Mouse (Mus musculus) limb, embryonic 12.5 days (tissue): ENCODE data around the gene Homer2. TPM values are rescaled to one million over a fixed set of nuclear protein-coding genes. Genes with fewer than 3 reads are reported as not detected.

Source experiments
- ATAC-seq: fragments of 200-750 bp; cut with Nextera tagmentation; 2 replicates; pipeline ENCODE4 v1.8.0; 2017; ENCODE audit warnings: low read depth, moderate TSS enrichment; ENCODE audit not compliant: insufficient number of reproducible peaks, insufficient read depth, low FRiP score, low TSS enrichment
- H3K27ac ChIP-seq: fragments of 300-500 bp; sonication (generic); 2 replicates; pipeline ENCODE4 v1.5.1; 2016; ENCODE audit warnings: mild to moderate bottlenecking, moderate library complexity
- H3K27me3 ChIP-seq: fragments of 300-500 bp; sonication (generic); 2 replicates; pipeline ENCODE4 v1.6.1; 2016; ENCODE audit warnings: mild to moderate bottlenecking, moderate library complexity
- H3K36me3 ChIP-seq: fragments of 300-500 bp; sonication (generic); 2 replicates; pipeline ENCODE4 v1.6.1; 2016; ENCODE audit warnings: mild to moderate bottlenecking, moderate library complexity
- H3K4me1 ChIP-seq: fragments of 300-500 bp; sonication (generic); replicated peaks from 2 replicates; pipeline ENCODE4 v1.6.1; 2016
- H3K4me2 ChIP-seq: fragments of 300-500 bp; sonication (generic); 2 replicates; pipeline ENCODE4 v1.6.1; 2016; ENCODE audit warnings: mild to moderate bottlenecking, moderate library complexity
- H3K4me3 ChIP-seq: fragments of 300-500 bp; sonication (generic); replicated peaks from 2 replicates; pipeline ENCODE4 v1.5.1; 2016; ENCODE audit warnings: mild to moderate bottlenecking
- H3K9ac ChIP-seq: fragments of 300-500 bp; sonication (generic); replicated peaks from 2 replicates; pipeline ENCODE4 v1.6.1; 2016; ENCODE audit warnings: mild to moderate bottlenecking, moderate library complexity
- H3K9me3 ChIP-seq: fragments of 300-500 bp; sonication (generic); 2 replicates; pipeline ENCODE4 v1.6.1; 2016; ENCODE audit warnings: mild to moderate bottlenecking, moderate library complexity
- WGBS: fragments of 180-500 bp; shearing (Covaris S2); methylation state at CpG from one replicate; pipeline ENCODE4 v1.1.7; 2016; 5-methylcytosine and 5-hydroxymethylcytosine counted together
- polyA plus RNA-seq: library from polyadenylated mRNA; unstranded; fragments of >200 nt; fragmentation: Nextera tagmentation; extraction: Ambion mirVana; gene quantifications from 2 replicates; pipeline ENCODE4 v1.2.1, GENCODE M21; 2016

The Homer2 gene
- polyA plus RNA-seq, 1 experiment from 2014 or later: 46.7 TPM

- ATAC-seq: no peak
- 75% methylated on average over 8 of the region's 8 CpGs for whole genome bisulfite sequencing
- no peak overlapping the region for H3K9ac ChIP-seq
These were observed 147.0 kb downstream of the Homer2 start for GRCm38 (mm10) chr7:81560101-81561049.

GRCm38 (mm10) chr7:81559231-81559980 is 147.9 kb downstream of the Homer2 start:
- WGBS: 84% methylated on average over 14 of the region's 14 CpGs

More at GRCm38 (mm10) chr7:81560101-81561049, 147.0 kb downstream of the Homer2 start:
- no peaks in the 10 kb centered on the region for H3K36me3 ChIP-seq
- no peak overlapping the region for H3K4me2 ChIP-seq
- H3K4me1 ChIP-seq: peaks cover 3% of the 10 kb centered on the region; the same call in 1 of the 2 replicates
- no peaks in the 10 kb centered on the region for H3K9me3 ChIP-seq
- H3K27me3 ChIP-seq: no peaks in the 10 kb centered on the region; the same call in 1 of the 2 replicates
- no peak overlapping the region for H3K27ac ChIP-seq
- H3K4me3 ChIP-seq: no peak overlapping the region

GRCm38 (mm10) chr7:81557985-81558360 is 149.4 kb downstream of the Homer2 start:
- H3K36me3 ChIP-seq: no peaks in the 10 kb centered on the region
- no peak overlapping the region for H3K4me2 ChIP-seq
- H3K4me3 ChIP-seq: no peak overlapping the region
- H3K27me3 ChIP-seq: no peaks in the 10 kb centered on the region; the same call in 1 of the 2 replicates
- ATAC-seq: no peak
- H3K9ac ChIP-seq: no peak overlapping the region
- WGBS: 69% methylated on average over 4 of the region's 4 CpGs
- H3K4me1 ChIP-seq: no peaks in the 10 kb centered on the region
- H3K27ac ChIP-seq: no peak overlapping the region
- no peaks in the 10 kb centered on the region for H3K9me3 ChIP-seq

More at GRCm38 (mm10) chr7:81559231-81559980, 147.9 kb downstream of the Homer2 start:
- no peak overlapping the region for H3K4me2 ChIP-seq
- H3K27ac ChIP-seq: no peak overlapping the region
- no peaks in the 10 kb centered on the region for H3K9me3 ChIP-seq
- no peaks in the 10 kb centered on the region; the same call in 1 of the 2 replicates for H3K27me3 ChIP-seq
- no peaks in the 10 kb centered on the region for H3K4me1 ChIP-seq
- H3K4me3 ChIP-seq: no peak overlapping the region
- no peaks in the 10 kb centered on the region for H3K36me3 ChIP-seq
- no peak overlapping the region for H3K9ac ChIP-seq
- ATAC-seq: no peak

- Histone ChIP-seq H3K4me3 (no peak overlapping the region), H3K9ac (no peak overlapping the region), H3K9me3 (no peaks in the 10 kb centered on the region), H3K4me1 (no peaks in the 10 kb centered on the region), H3K36me3 (no peaks in the 10 kb centered on the region), H3K27me3 (no peaks in the 10 kb centered on the region; the same call in 1 of the 2 replicates), H3K4me2 (no peak overlapping the region), H3K27ac (no peak overlapping the region)
- 86% methylated on average over 7 of the region's 7 CpGs for WGBS
- no peak for ATAC-seq
These were observed 149.9 kb downstream of the Homer2 start for GRCm38 (mm10) chr7:81557252-81557984.

- Histone ChIP-seq H3K9ac (no peak overlapping the region), H3K4me2 (no peak overlapping the region), H3K27ac (no peak overlapping the region), H3K9me3 (no peaks in the 10 kb centered on the region), H3K36me3 (no peaks in the 10 kb centered on the region), H3K4me3 (no peak overlapping the region), H3K4me1 (no peaks in the 10 kb centered on the region), H3K27me3 (no peaks in the 10 kb centered on the region; the same call in 1 of the 2 replicates)
- no peak for ATAC-seq
- 91% methylated on average over 4 of the region's 4 CpGs for WGBS
These were observed 150.5 kb downstream of the Homer2 start for GRCm38 (mm10) chr7:81556839-81557238.

- no peak for ATAC-seq
- no peak overlapping the region for H3K4me3 ChIP-seq
- WGBS: 75% methylated on average over 2 of the region's 2 CpGs
- H3K9ac ChIP-seq: no peak overlapping the region
- H3K9me3 ChIP-seq: no peaks in the 10 kb centered on the region
- H3K27ac ChIP-seq: no peak overlapping the region
- no peak overlapping the region for H3K4me2 ChIP-seq
- no peaks in the 10 kb centered on the region for H3K4me1 ChIP-seq
- no peaks in the 10 kb centered on the region for H3K27me3 ChIP-seq
- no peaks in the 10 kb centered on the region for H3K36me3 ChIP-seq
These were observed 153.0 kb downstream of the Homer2 start for GRCm38 (mm10) chr7:81554369-81554768.

GRCm38 (mm10) chr7:81553589-81553988 is 153.7 kb downstream of the Homer2 start:
- Histone ChIP-seq H3K9ac (no peak overlapping the region), H3K4me3 (no peak overlapping the region), H3K4me1 (no peaks in the 10 kb centered on the region), H3K27me3 (no peaks in the 10 kb centered on the region), H3K4me2 (no peak overlapping the region), H3K36me3 (no peaks in the 10 kb centered on the region), H3K9me3 (no peaks in the 10 kb centered on the region), H3K27ac (no peak overlapping the region)
- 65% methylated on average over 4 of the region's 4 CpGs for WGBS
- no peak for ATAC-seq

Other genes starting within 250 kb of the Homer2 start
- 0.09 and 0.44 TPM in 2 replicates for gene Ap3b2, start 213.6 kb downstream of the Homer2 start, polyA plus RNA-seq
- gene BC048679, start 209.2 kb downstream of the Homer2 start, polyA plus RNA-seq: not detected in 2 replicates
- gene Fsd2, start 140.6 kb downstream of the Homer2 start, polyA plus RNA-seq: 0.08 TPM in 1 of 2 replicates, not detected in the other
- gene Whamm, start 136.3 kb downstream of the Homer2 start, polyA plus RNA-seq: 4.0 and 4.5 TPM in 2 replicates
- 113 and 114 TPM in 2 replicates for gene Ramac, start 55.4 kb upstream of the Homer2 start, polyA plus RNA-seq
- gene 3110040N11Rik, start 82.0 kb upstream of the Homer2 start, polyA plus RNA-seq: 50.4 and 57.2 TPM in 2 replicates
- gene Btbd1, start 121.9 kb upstream of the Homer2 start, polyA plus RNA-seq: 76.7 and 83.8 TPM in 2 replicates
- not detected in 2 replicates for gene Gm10160, start 148.3 kb upstream of the Homer2 start, polyA plus RNA-seq
- 16.1 and 16.9 TPM in 2 replicates for gene Tm6sf1, start 151.5 kb upstream of the Homer2 start, polyA plus RNA-seq
- 35.0 and 37.8 TPM in 2 replicates for gene Hdgfl3, start 226.9 kb upstream of the Homer2 start, polyA plus RNA-seq